Mouse (Mus musculus) brain, embryonic 14.5 days (tissue): Measurements from ENCODE around the gene Cpsf4.

Experiments
- CTCF ChIP-seq: fragments of 200-500 bp; IDR thresholded peaks from 2 replicates; pipeline ENCODE4 v1.5.1; 2012; ENCODE audit warnings: inconsistent platforms, mild to moderate bottlenecking, moderate library complexity, borderline replicate concordance; ENCODE audit not compliant: insufficient read depth, insufficient read length; ENCODE audit errors: extremely low read depth
- POLR2A ChIP-seq: fragments of 200-500 bp; IDR thresholded peaks from 2 replicates; pipeline ENCODE4 v1.6.1; 2012; ENCODE audit warnings: mild to moderate bottlenecking, inconsistent platforms, borderline replicate concordance; ENCODE audit not compliant: poor library complexity, insufficient read depth, insufficient read length, severe bottlenecking; ENCODE audit errors: extremely low read depth

- TF ChIP-seq CTCF (no peak), POLR2A (no peak)
Observed at GRCm38 (mm10) chr5:145178461-145178980, 11.5 kb downstream of the Cpsf4 start.
